Mouse (Mus musculus) embryonic facial prominence, embryonic 10.5 days (tissue): ENCODE data around the gene Jaml. TPM values are rescaled to one million over a fixed set of nuclear protein-coding genes. Genes with fewer than 3 reads are reported as not detected.
A peak's percentile ranks its signal among the peaks of the same experiment; 100 is the strongest.

Experiments used
- DNase-seq: peaks from one replicate; pipeline ENCODE4 v3.0.0-alpha.2; 2017; ENCODE audit warnings: low spot score
- H3K27ac ChIP-seq: fragments of 300-500 bp; sonication (generic); replicated peaks from 2 replicates; pipeline ENCODE4 v1.5.1; 2016; ENCODE audit warnings: mild to moderate bottlenecking
- H3K27me3 ChIP-seq: fragments of 300-500 bp; sonication (generic); replicated peaks from 2 replicates; pipeline ENCODE4 v1.6.1; 2016; ENCODE audit warnings: low read depth, mild to moderate bottlenecking; ENCODE audit not compliant: poor library complexity, severe bottlenecking
- H3K36me3 ChIP-seq: fragments of 300-500 bp; sonication (generic); replicated peaks from 2 replicates; pipeline ENCODE4 v1.6.1; 2016; ENCODE audit warnings: mild to moderate bottlenecking, moderate library complexity
- H3K4me1 ChIP-seq: fragments of 300-500 bp; sonication (generic); 2 replicates; pipeline ENCODE4 v1.6.1; 2016
- H3K4me3 ChIP-seq: fragments of 300-500 bp; sonication (generic); 2 replicates; pipeline ENCODE4 v1.5.1; 2016; ENCODE audit warnings: mild to moderate bottlenecking, moderate library complexity
- H3K9me3 ChIP-seq: fragments of 300-500 bp; sonication (generic); 2 replicates; pipeline ENCODE4 v1.6.1; 2016; ENCODE audit warnings: mild to moderate bottlenecking
- WGBS: fragments of 180-500 bp; shearing (Covaris S2); methylation state at CpG from one replicate; pipeline ENCODE4 v1.1.7; 2016; 5-methylcytosine and 5-hydroxymethylcytosine counted together
- polyA plus RNA-seq: library from polyadenylated mRNA; unstranded; fragments of >200 nt; fragmentation: Nextera tagmentation; extraction: Ambion mirVana; gene quantifications from 2 replicates; pipeline ENCODE4 v1.2.1, GENCODE M21; 2016

The Jaml gene
- polyA plus RNA-seq, 1 experiment from 2014 or later = 0.96 TPM

DNA sequence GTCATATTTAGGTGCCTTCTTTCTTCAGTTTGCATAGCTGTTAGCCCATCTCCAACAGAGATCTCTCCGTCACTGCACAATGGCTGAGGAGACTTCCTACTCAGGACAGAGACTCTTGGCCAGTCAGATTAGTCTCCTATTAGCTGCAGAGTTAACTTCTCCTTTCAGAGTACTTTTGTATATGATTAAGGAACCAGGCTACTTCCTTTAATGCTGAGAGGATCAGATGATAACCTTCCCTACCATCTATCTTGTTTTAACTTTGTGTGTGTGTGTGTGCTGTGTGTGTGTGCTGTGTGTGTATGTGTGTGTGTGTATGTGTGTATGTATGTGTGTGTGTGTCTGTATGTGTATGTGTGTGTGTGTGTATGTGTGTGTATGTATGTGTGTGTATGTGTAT is 29.3 kb upstream of the Jaml start:
- WGBS = 82% methylated on average over 1 of the region's 1 CpGs

GRCm38 (mm10) chr9:45050301-45050700 is 28.7 kb upstream of the Jaml start:
- H3K36me3 ChIP-seq = no peaks in the 10 kb centered on the region
- H3K4me1 ChIP-seq = no peaks in the 10 kb centered on the region
- WGBS = 84% methylated on average over 2 of the region's 2 CpGs
- H3K4me3 ChIP-seq = no peak overlapping the region
- no peaks in the 10 kb centered on the region for H3K9me3 ChIP-seq
- no peak overlapping the region for H3K27ac ChIP-seq
- DNase-seq = no peak
- H3K27me3 ChIP-seq = peaks cover 4% of the 10 kb centered on the region; the same call in 1 of the 2 replicates

More for the DNA sequence above, 29.3 kb upstream of the Jaml start:
- Histone ChIP-seq H3K9me3 (no peaks in the 10 kb centered on the region), H3K4me1 (no peaks in the 10 kb centered on the region), H3K4me3 (no peak overlapping the region), H3K27me3 (peaks cover 9% of the 10 kb centered on the region), H3K36me3 (no peaks in the 10 kb centered on the region), H3K27ac (no peak overlapping the region)
- DNase-seq = no peak

DNA sequence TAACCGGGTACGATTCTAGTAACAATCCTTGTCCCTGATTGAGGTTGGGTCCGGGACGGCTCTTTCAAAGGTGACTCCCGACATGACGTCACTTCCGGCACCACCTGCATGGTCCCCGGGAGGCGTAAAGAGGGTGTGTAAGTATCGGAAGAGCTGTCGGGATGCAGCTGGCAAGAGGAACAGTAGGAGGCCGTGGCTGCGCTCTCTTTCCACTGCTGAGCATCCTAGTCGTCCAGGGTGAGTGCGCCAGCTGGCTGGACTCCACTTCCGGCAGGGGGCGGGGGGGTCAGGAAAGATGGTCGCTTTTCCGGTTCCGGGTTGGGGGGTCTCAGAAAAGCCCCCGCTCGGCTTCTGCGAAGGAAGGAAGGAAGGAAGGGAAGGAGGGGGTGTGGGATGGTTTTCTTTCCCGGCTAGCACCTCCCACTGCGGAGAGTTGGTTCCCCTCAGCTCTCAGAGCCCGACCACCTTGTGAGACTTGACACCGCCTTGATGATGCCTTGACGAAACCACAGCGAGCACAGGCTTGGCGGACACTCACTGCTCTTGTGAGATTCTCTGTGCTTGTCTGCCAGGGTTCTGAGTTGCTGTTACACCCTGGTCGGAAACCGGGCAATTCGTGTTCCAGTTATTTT is 23.8 kb upstream of the Jaml start, which contains the start of gene Mpzl3:
Gene Mpzl3, plus strand, starts transcription at position 105 of the 632 bp plus-strand sequence.
- Histone ChIP-seq H3K9me3 (no peaks in the 10 kb centered on the region), H3K4me1 (peaks cover 24% of the 10 kb centered on the region), H3K36me3 (no peaks in the 10 kb centered on the region), H3K27ac (peak within 1 kb of the TSS; percentile 95), H3K27me3 (peaks cover 27% of the 10 kb centered on the region), H3K4me3 (peak within 1 kb of the TSS; percentile 72)
- DNase-seq = peak; percentile 93
- WGBS = under 1% methylated on average over 33 of the region's 33 CpGs

GRCm38 (mm10) chr9:45058304-45058940 is 20.6 kb upstream of the Jaml start:
- no peaks in the 10 kb centered on the region for H3K36me3 ChIP-seq
- no peak overlapping the region for H3K4me3 ChIP-seq
- peaks cover 44% of the 10 kb centered on the region for H3K27me3 ChIP-seq
- H3K27ac ChIP-seq = no peak overlapping the region
- WGBS = 21% methylated on average over 5 of the region's 5 CpGs
- H3K4me1 ChIP-seq = peaks cover 25% of the 10 kb centered on the region
- DNase-seq = peak; percentile 45
- H3K9me3 ChIP-seq = no peaks in the 10 kb centered on the region

- H3K27ac ChIP-seq = no peak overlapping the region
- H3K9me3 ChIP-seq = no peaks in the 10 kb centered on the region
- H3K4me1 ChIP-seq = peaks cover 25% of the 10 kb centered on the region
- 36% methylated on average over 7 of the region's 7 CpGs for WGBS
- peaks cover 44% of the 10 kb centered on the region for H3K27me3 ChIP-seq
- DNase-seq = peak; percentile 10
- no peaks in the 10 kb centered on the region for H3K36me3 ChIP-seq
- no peak overlapping the region for H3K4me3 ChIP-seq
These were observed 18.8 kb upstream of the Jaml start for GRCm38 (mm10) chr9:45060151-45060550.

DNA sequence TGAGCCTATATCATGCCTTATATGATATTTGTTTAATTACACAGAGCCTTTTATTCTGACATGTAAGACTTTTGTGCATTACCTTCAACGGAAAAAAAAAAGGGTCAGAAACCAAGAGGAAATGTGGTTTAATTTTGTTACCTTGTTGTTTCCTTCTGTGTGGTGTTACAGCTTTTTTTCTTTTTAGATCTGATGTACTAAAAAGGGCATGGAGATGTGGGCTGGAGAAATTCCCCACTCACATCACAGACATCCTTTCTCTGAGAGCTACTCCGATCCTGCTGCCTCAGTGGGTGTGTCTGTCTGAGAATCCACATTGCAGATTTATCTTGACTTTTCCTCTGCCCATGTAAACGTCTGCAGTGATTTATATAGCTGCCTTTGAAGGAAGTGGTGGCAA is 16.3 kb upstream of the Jaml start:
- whole genome bisulfite sequencing = 81% methylated on average over 3 of the region's 3 CpGs
- peaks cover 21% of the 10 kb centered on the region for H3K4me1 ChIP-seq
- H3K27me3 ChIP-seq = peaks cover 32% of the 10 kb centered on the region
- no peak overlapping the region for H3K4me3 ChIP-seq
- H3K36me3 ChIP-seq = no peaks in the 10 kb centered on the region
- DNase-seq = no peak
- no peaks in the 10 kb centered on the region for H3K9me3 ChIP-seq
- H3K27ac ChIP-seq = no peak overlapping the region

DNA sequence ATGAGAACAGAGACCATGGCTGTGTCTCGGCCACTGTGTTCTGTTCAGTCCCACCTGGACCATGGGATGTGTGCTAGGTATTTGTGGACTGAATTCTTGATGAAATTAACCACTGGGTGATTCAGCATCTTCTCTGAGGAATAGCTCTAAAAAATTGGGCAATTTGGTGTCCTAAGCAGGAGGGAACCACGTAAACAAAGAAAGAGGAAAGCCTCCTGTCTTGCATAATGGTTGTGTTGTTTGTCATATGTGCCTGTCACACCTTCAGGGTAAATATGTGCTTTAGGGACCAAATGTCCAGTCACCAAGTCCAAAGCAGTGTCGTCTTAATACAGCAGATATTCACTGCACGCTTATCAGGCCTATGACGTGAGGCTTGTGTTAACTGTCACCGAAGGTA is 14.6 kb upstream of the Jaml start:
- Histone ChIP-seq H3K9me3 (no peaks in the 10 kb centered on the region), H3K36me3 (no peaks in the 10 kb centered on the region), H3K27me3 (peaks cover 29% of the 10 kb centered on the region), H3K27ac (no peak overlapping the region), H3K4me1 (peaks cover 6% of the 10 kb centered on the region; the same call in 1 of the 2 replicates), H3K4me3 (no peak overlapping the region)
- WGBS = 81% methylated on average over 6 of the region's 6 CpGs
- no peak for DNase-seq

GRCm38 (mm10) chr9:45066735-45067134 is 12.2 kb upstream of the Jaml start:
- no peak overlapping the region for H3K27ac ChIP-seq

DNA sequence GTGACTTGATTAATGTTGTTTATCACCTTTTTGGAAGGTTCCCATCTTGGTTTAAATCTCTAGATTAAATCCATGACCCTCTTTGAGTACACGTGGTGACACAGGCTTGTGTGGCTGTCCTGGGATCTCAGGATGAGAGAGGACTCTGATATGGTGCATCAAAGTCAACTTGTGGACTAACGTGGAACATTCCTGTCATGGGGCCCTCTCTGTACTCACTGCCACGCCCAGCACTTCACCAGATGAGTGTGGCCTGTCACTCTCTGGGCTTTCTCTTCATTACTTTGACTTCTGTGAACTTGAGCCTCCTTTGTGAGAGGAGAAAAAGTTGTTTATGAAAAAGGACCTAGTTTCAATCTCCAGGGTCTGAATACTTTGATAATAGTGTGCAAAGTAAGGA is 7.2 kb upstream of the Jaml start:
- no peak overlapping the region for H3K4me3 ChIP-seq
- no peaks in the 10 kb centered on the region for H3K27me3 ChIP-seq
- H3K36me3 ChIP-seq = no peaks in the 10 kb centered on the region
- H3K4me1 ChIP-seq = no peaks in the 10 kb centered on the region
- no peaks in the 10 kb centered on the region for H3K9me3 ChIP-seq
- WGBS = 65% methylated on average over 3 of the region's 3 CpGs
- H3K27ac ChIP-seq = no peak overlapping the region
- no peak for DNase-seq

More at GRCm38 (mm10) chr9:45066735-45067134, 12.2 kb upstream of the Jaml start:
- Histone ChIP-seq H3K4me3 (no peak overlapping the region), H3K9me3 (no peaks in the 10 kb centered on the region), H3K36me3 (no peaks in the 10 kb centered on the region), H3K27me3 (peaks cover 7% of the 10 kb centered on the region), H3K4me1 (no peaks in the 10 kb centered on the region)
- WGBS = 86% methylated on average over 4 of the region's 4 CpGs
- no peak for DNase-seq

DNA sequence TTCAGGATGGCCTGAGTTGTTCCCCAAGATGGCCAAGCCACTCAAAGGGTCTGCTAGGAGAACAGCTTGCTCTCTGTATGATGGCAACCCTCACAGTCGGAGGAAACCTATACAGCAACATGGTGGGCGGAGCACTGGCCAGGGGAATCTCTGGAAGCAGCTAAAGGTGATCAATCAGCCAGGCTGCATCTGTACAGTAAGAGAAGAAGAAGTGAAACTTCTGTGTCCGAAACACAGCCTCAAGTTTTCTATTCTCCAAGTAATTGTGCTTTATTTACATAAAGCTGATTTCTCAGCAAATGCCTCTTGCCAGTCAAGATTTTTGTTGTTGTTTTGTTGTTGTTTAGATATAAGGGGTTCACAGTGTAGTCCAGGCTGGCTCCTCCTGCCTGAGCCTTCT is 1.1 kb upstream of the Jaml start:
- Histone ChIP-seq H3K27ac (no peak overlapping the region), H3K4me1 (no peaks in the 10 kb centered on the region), H3K27me3 (no peaks in the 10 kb centered on the region; the same call in 1 of the 2 replicates), H3K9me3 (no peaks in the 10 kb centered on the region), H3K36me3 (no peaks in the 10 kb centered on the region), H3K4me3 (no peak overlapping the region)
- WGBS = 71% methylated on average over 3 of the region's 3 CpGs
- DNase-seq = no peak

DNA sequence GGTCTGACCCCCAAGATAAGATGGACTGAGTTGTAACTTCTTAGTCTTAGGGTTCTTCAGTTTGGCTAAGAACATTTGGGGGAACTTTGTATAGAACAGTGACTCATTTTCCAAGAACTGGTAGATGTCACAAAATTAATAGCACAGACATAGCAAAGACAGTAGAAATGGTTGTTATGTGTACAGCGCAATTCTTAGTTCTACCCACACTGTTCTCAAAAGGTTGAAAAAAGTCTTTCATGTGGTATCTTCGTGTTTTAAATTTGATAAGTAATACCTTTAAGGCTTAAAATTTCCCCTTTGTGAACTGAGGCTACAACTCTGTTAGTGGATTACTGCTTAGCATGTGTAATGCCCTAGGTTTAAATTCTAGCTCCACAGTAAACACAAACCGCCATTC is 4.1 kb downstream of the Jaml start:
- 87% methylated on average over 3 of the region's 3 CpGs for WGBS
- no peaks in the 10 kb centered on the region for H3K4me1 ChIP-seq
- peaks cover 15% of the 10 kb centered on the region for H3K27me3 ChIP-seq
- H3K27ac ChIP-seq = no peak overlapping the region
- DNase-seq = no peak
- H3K4me3 ChIP-seq = no peak overlapping the region
- no peaks in the 10 kb centered on the region for H3K36me3 ChIP-seq
- H3K9me3 ChIP-seq = no peaks in the 10 kb centered on the region

DNA sequence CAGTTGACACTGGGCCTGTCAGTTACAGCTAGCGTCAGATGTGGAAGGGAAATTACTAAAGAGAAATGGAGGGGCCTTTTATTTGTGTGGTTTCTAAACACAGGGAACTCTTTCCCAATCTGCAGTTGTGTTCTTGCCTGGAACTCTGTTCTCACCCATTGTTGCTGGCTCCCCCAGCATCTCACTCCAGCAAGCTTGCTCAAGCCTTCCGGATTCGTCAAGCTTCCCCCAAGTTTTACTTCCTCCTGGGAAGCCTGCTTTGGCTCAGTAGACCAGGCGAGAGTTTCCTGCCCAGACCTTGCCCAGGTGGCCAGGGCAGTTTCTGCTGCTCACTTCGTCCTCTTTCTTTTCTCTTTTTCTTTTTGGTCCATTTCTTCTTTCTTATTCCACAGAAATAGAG is 5.6 kb downstream of the Jaml start:
- H3K27me3 ChIP-seq = peaks cover 18% of the 10 kb centered on the region
- no peaks in the 10 kb centered on the region for H3K9me3 ChIP-seq
- no peak overlapping the region for H3K27ac ChIP-seq
- no peaks in the 10 kb centered on the region for H3K4me1 ChIP-seq
- H3K4me3 ChIP-seq = no peak overlapping the region
- H3K36me3 ChIP-seq = no peaks in the 10 kb centered on the region
- WGBS = 77% methylated on average over 5 of the region's 5 CpGs
- no peak for DNase-seq
